Mouse (Mus musculus) adrenal gland, postnatal 14 days (tissue): ENCODE results near the gene Ehmt2. TPM values are rescaled to one million over a fixed set of nuclear protein-coding genes. Genes with fewer than 3 reads are reported as not detected.
"Not testable (repeated sequence)": the region's sequence is repeated elsewhere in the genome, so short reads cannot be mapped to it uniquely, and the experiment has no call there.

Experiments
- DNase-seq: peaks from one replicate; pipeline ENCODE4 v3.0.0; 2021; ENCODE audit warnings: mixed read lengths
- total RNA-seq: library from RNA; stranded (reverse); gene quantifications from 2 replicates; pipeline ENCODE4 v1.2.3, GENCODE M21; 2021

Ehmt2 gene
- total RNA-seq, 1 experiment from 2014 or later, result 112 TPM

DNA sequence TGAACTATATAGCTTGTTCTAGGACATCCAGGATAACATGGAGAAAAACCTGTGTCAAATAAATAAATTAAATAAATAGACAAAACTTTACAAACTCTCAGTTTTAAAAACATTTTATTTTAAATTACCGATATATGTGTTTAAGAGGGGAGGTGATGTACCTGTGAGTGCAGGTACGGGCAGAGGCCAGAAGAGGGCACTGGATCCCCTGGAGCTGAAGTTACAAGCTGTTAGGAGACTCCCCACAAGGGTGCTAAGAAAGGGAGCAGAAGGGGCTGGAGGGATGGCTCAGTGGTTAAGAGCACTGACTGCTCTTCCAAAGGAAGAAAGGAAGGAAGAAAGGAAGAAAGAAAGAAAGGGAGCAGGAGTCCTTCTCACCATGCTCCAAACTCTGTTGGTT, 6.9 kb upstream of the Ehmt2 start:
- DNase-seq, result no peak

GRCm38 (mm10) chr17:34893072-34893824, 5.0 kb upstream of the Ehmt2 start:
- no peak for DNase-seq

GRCm38 (mm10) chr17:34894074-34894597, 4.1 kb upstream of the Ehmt2 start:
- DNase-seq, result peak; percentile 97

DNA sequence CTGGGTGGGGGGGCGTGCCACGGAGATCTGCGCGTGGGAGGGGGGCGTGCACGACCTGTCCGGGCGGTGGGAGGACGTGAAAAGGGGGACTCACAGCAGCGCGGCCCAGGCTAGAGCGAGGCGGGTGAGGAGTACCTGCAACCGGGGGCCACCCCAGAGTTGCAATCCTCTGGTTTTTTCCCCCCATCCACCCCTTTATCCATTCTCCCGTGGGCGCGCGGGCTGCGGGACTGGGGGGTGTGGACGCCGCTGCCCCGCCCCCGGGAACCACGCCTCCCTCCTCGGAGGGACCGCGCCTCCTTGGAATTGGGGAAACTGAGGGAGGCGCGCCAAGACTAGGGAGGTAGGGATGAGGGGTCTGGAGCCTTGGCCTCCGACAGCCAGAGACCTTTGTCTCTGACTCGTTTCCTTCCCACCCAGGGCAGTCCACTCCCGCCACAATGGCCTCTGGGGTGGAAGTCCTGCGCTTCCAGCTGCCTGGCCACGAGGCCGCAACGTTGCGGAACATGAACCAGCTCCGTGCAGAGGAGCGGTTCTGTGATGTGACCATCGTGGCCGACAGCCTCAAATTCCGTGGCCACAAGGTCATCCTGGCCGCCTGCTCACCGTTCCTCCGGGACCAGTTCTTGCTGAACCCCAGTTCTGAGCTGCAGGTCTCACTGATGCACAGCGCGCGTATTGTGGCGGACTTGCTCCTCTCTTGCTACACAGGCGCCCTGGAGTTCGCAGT, 3.3 kb upstream of the Ehmt2 start:
- peak; percentile 78 for DNase-seq

- no peak for DNase-seq
These were observed 2.5 kb upstream of the Ehmt2 start for GRCm38 (mm10) chr17:34895724-34896123.

GRCm38 (mm10) chr17:34896366-34896765, 1.9 kb upstream of the Ehmt2 start:
- DNase-seq, result no peak

- DNase-seq, result no peak
These were observed 703 bp upstream of the Ehmt2 start for GRCm38 (mm10) chr17:34897373-34898159.

DNA sequence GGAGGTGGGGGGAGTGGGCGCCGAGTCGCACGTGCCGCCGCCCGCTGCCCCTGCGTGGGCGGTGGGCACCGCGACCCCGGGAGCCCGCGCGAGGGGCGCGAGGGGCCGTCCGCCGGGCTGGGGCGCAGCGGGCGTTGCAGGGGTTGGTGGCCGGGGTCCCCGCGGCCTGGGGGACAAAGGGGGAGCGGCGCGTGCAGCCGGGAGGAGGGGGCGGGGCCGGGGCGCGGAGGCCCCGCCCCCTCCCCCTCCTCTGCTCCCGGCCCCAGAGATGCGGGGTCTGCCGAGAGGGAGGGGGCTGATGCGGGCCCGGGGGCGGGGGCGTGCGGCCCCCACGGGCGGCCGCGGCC, 410 bp downstream of the Ehmt2 start:
- DNase-seq, result peak; percentile 52

GRCm38 (mm10) chr17:34899053-34899889, 1.0 kb downstream of the Ehmt2 start:
- DNase-seq, result peak; percentile 73

DNA sequence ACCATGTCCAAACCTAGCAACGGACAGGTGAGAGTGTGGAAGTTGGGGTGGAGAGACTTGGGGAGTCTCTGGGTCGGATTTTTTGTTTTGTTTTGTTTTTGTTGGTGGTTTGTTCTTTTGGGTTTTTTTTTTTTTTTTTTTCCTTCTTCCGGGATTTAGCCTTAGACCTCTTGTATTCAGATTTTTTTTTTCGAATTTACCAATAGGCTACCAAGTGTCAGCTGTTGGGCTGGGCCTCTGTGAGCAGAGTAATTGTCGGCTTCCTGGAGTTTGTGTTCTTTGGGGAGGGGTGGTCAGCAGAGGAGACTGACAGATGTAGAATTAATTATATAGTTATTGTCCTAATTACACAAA, 1.6 kb downstream of the Ehmt2 start:
- peak; percentile 66 for DNase-seq

- DNase-seq, result not testable (repeated sequence)
These were observed 2.6 kb downstream of the Ehmt2 start for GRCm38 (mm10) chr17:34900826-34901225.

GRCm38 (mm10) chr17:34901948-34902347, 3.7 kb downstream of the Ehmt2 start:
- not testable (repeated sequence) for DNase-seq

- no peak for DNase-seq
These were observed 4.6 kb downstream of the Ehmt2 start for GRCm38 (mm10) chr17:34902895-34903294.

- DNase-seq, result no peak
These were observed 12.7 kb downstream of the Ehmt2 start for GRCm38 (mm10) chr17:34910982-34911381.

- DNase-seq, result peak; percentile 91
These were observed 13.7 kb downstream of the Ehmt2 start for GRCm38 (mm10) chr17:34911945-34912351.

- no peak for DNase-seq
These were observed 15.8 kb downstream of the Ehmt2 start, which contains the start of gene Slc44a4 for GRCm38 (mm10) chr17:34913930-34914665. Slc44a4 (plus strand) TSS chr17:34914466.

- peak; percentile 65 for DNase-seq
These were observed 17.2 kb downstream of the Ehmt2 start for GRCm38 (mm10) chr17:34915410-34915831.

GRCm38 (mm10) chr17:34916316-34916715, 18.0 kb downstream of the Ehmt2 start:
- no peak for DNase-seq

DNA sequence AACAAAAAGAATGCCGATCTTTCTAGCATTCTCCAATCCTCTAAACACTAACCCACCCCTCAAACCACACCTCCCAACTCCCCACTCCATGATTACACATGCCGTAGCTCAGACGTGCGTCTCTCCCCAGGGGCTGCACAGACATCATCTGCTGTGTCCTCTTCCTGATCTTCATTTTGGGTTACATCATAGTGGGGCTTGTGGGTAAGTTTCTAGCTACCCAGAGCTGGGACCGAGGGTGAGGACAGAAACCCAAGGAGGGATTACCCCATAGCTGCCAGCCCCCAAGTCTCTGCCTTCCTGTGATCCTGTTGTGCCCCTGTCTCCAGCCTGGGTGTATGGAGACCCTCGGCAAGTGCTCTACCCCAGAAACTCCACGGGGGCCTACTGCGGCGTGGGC, 18.9 kb downstream of the Ehmt2 start:
- no peak for DNase-seq

GRCm38 (mm10) chr17:34922939-34923338, 24.7 kb downstream of the Ehmt2 start:
- DNase-seq, result peak; percentile 31

- no peak for DNase-seq
These were observed 26.0 kb downstream of the Ehmt2 start for GRCm38 (mm10) chr17:34924258-34924657.
